In the genomic region with DNA sequence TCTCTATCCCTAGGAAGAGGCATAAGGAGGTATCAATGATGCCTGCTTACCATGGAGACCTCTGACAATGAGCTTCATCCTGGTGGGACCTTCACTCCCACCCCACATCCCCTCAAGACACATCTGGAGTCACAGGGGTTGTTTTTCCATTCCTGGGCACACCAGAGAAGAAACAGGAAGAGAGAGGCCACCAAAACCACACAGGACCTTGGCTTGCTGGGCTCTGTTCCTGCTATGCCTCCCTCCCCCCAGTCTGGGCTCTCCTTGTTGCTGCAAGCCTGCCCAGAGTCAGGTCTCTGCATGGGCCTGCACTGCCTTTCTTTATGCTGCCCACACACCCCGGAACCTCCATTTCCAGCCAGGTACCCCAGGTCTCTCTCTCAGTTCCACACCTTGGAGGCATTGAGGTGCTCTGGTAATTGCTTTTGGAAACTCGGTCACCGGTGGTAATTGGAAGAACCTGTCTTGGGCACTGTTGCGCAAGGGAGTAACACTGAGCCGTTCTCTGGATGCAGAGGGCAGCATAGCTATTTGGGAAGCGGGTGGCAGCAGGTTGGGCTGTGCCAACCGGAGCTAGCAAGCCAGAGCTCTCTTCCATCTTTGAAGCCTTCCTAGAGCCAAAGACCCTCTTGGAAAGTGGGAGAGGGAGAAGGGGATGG, we compare ENCODE assay signal across 21 mouse cellular contexts. TPM values are rescaled to one million over a fixed set of nuclear protein-coding genes. Genes with fewer than 3 reads are reported as not detected.
DNase-seq lines count a peak whose midpoint lies in the region; ATAC-seq and TF ChIP-seq lines count a peak whose summit lies in the region.
"Had no signal": no experiment of that assay in that cellular context is flagged by ENCODE, and none has a peak within 500 bp of the region (broad histone marks: within the 10 kb centered on the region; RNA-seq: fewer than 3 reads in every experiment).

No protein-coding gene starts in this region.

- TF ChIP-seq CTCF in gastrocnemius, adult 2 months (IDR thresholded peaks at IDR 0.05): no peak

- DNase-seq in gastrocnemius, adult 2 months: peak; percentile 81
- no peak for DNase-seq in gastrocnemius, postnatal 4 days (ENCODE audit: low spot score in 2 of 2)
- no peak for DNase-seq in B cell, adult 2 months
- DNase-seq in neural tube, embryonic 10.5 days (ENCODE audit: extremely low spot score, low spot score): no peak
- DNase-seq: adrenal gland, postnatal 10 days; cerebellum, adult 11-12 months; cerebellum, adult 9-10 months; heart, adult 11 months; heart, postnatal 36 days; kidney, adult 8-10 months had no signal

- ATAC-seq in common myeloid progenitor, adult 5-6 weeks (replicated peaks; ENCODE audit: low read depth, poor library complexity, severe bottlenecking): peak; percentile 45
- ATAC-seq in hematopoietic stem cell, adult 5-6 weeks (replicated peaks in 1 of 2; ENCODE audit: insufficient read depth in 1 of 2, low FRiP score in 2 of 2, low TSS enrichment in 1 of 2, low read depth in 1 of 2, poor library complexity in 2 of 2, severe bottlenecking in 2 of 2): peak; percentile 57 to 60; a peak in 3 of 4 replicates
- no peak for ATAC-seq in megakaryocyte-erythroid progenitor cell, adult 5-6 weeks (replicated peaks; ENCODE audit: low FRiP score, low TSS enrichment, poor library complexity, severe bottlenecking)
- ATAC-seq: forebrain, embryonic 14.5 days; intestine, embryonic 15.5 days had no signal

- H3K4me3 ChIP-seq in gastrocnemius, adult 2 months: peak overlapping the region; percentile 58
- no peak overlapping the region for H3K4me3 ChIP-seq in myocyte
- H3K4me3 ChIP-seq: embryonic facial prominence, embryonic 10.5 days; forebrain, embryonic 10.5 days; heart, embryonic 13.5 days; hindbrain, embryonic 12.5 days; intestine, embryonic 15.5 days had no signal

- no peak overlapping the region for H3ac ChIP-seq in myocyte (ENCODE audit: control insufficient read depth, insufficient read length)

- no peaks in the 10 kb centered on the region for H3K36me3 ChIP-seq in myocyte (ENCODE audit: control insufficient read depth, insufficient read depth)
- H3K36me3 ChIP-seq: embryonic facial prominence, embryonic 10.5 days; forebrain, embryonic 10.5 days; G1E; heart, embryonic 13.5 days; hindbrain, embryonic 12.5 days; intestine, embryonic 15.5 days had no signal

- H3K27ac ChIP-seq in gastrocnemius, adult 2 months: peak overlapping the region; percentile 86
- H3K27ac ChIP-seq: embryonic facial prominence, embryonic 10.5 days; forebrain, embryonic 10.5 days; heart, embryonic 13.5 days; hindbrain, embryonic 12.5 days; intestine, embryonic 15.5 days had no signal

- H3K79me2 ChIP-seq in myocyte (ENCODE audit: control insufficient read depth, insufficient read depth): no peaks in the 10 kb centered on the region

- H3K27me3 ChIP-seq in myocyte (ENCODE audit: control insufficient read depth, insufficient read depth, insufficient read length): peaks cover 14% of the 10 kb centered on the region

- H3K4me2 ChIP-seq in myocyte (ENCODE audit: low read depth): no peak overlapping the region
- H3K4me2 ChIP-seq: heart, embryonic 13.5 days; hindbrain, embryonic 12.5 days; intestine, embryonic 15.5 days had no signal

- intact Hi-C loops in gastrocnemius, adult 2 months (cut with DNase I): no loop called here

- TF ChIP-seq POLR2A in myocyte (IDR thresholded peaks at IDR 0.05; ENCODE audit: insufficient read length, low read depth): no peak

TF ChIP-seq in myocyte, 11 proteins besides CTCF, POLR2A, EP300 and RAD21:
- TF ChIP-seq MYOD1 (IDR thresholded peaks at IDR 0.05; ENCODE audit: control insufficient read depth in 1 of 3, insufficient read length in 2 of 3, low read depth in 2 of 3) (no peak), REST (IDR thresholded peaks at IDR 0.05; ENCODE audit: insufficient read depth, insufficient read length) (no peak), CEBPB (IDR thresholded peaks at IDR 0.05; ENCODE audit: insufficient read depth, poor library complexity, severe bottlenecking) (0 out of 2 replicates have a peak, but pooled peaks have one; percentile 12), SRF (IDR thresholded peaks at IDR 0.05; ENCODE audit: control insufficient read depth, insufficient read length, low read depth) (no peak)

RNA-seq across cellular contexts. Expression of a gene that starts 12.8 kb away (rescaled TPM):
- total RNA-seq in gastrocnemius, adult 2 months (2021): 100 to 1,000 TPM; 544 to 670 TPM
- 1,000 to 10,000 TPM; 1,199 to 1,226 TPM for total RNA-seq in gastrocnemius, postnatal 4 days (2021)
- total RNA-seq in common myeloid progenitor, adult 5-6 weeks (2017): 3,935 and 5,520 TPM in 2 replicates
- 3,442 and 3,720 TPM in 2 replicates for total RNA-seq in hematopoietic stem cell, adult 5-6 weeks (2017)
- polyA plus RNA-seq in myocyte (2012; fragmentation: generic; extraction: Trizol): 3,783 TPM
- total RNA-seq in megakaryocyte-erythroid progenitor cell, adult 5-6 weeks (2014; fragmentation: Nextera tagmentation): 2,953 and 3,549 TPM in 2 replicates
- total RNA-seq in megakaryocyte-erythroid progenitor cell, adult 5-6 weeks (2017): 4,476 and 4,894 TPM in 2 replicates

RNA-seq across cellular contexts. Expression of a gene that starts 19.8 kb away (rescaled TPM):
- 10 to 100 TPM; 15.7 to 17.4 TPM for total RNA-seq in gastrocnemius, adult 2 months (2021)
- total RNA-seq in gastrocnemius, postnatal 4 days (2021): 100 to 1,000 TPM; 101 to 108 TPM
- 5.6 and 7.6 TPM in 2 replicates for total RNA-seq in common myeloid progenitor, adult 5-6 weeks (2017)
- 3.0 and 3.3 TPM in 2 replicates for total RNA-seq in hematopoietic stem cell, adult 5-6 weeks (2017)
- 40.6 TPM for polyA plus RNA-seq in myocyte (2012; fragmentation: generic; extraction: Trizol)
- total RNA-seq in megakaryocyte-erythroid progenitor cell, adult 5-6 weeks (2014; fragmentation: Nextera tagmentation): 0.57 and 1.6 TPM in 2 replicates
- 1.4 TPM in 2 replicates for total RNA-seq in megakaryocyte-erythroid progenitor cell, adult 5-6 weeks (2017)

Comparison
In these comparisons a context has a peak if more than half of its experiments do, and no peak if none do; other contexts are left out.
1. RNA of a gene that starts 19.8 kb away (total RNA-seq): 101 to 108 TPM in gastrocnemius, postnatal 4 days; 15.7 to 17.4 TPM in gastrocnemius, adult 2 months, 5.6 to 7.6 TPM in common myeloid progenitor, adult 5-6 weeks, 3.0 to 3.3 TPM in hematopoietic stem cell, adult 5-6 weeks and 0.57 to 1.6 TPM in megakaryocyte-erythroid progenitor cell, adult 5-6 weeks; every median in the first group is over 4 times any median in the second.